Mouse (Mus musculus): ENCODE results near the gene Stac2.

DNA sequence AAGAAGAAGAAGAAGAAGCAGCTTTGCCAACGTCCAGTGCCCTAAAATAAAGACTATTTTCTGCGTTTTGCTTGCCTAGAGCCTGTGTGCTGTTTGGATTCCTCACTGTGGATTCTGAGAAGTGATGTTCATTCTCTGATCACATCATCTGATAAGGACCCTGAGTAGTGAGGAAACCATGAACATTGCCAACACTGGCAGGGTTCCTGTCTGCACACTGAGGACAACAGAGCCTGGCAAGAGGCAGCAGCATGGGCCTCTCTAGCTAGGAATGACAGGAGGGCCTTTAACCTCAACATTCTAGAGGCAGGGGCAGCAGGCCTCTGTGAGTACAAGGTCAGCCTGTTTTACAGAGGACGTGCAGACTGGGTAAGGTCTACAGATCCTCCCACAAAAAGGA, 28.7 kb downstream of the Stac2 start:
- TF ChIP-seq CTCF (IDR thresholded peaks at IDR 0.05; ENCODE audit: control insufficient read depth, insufficient read depth, insufficient read length): no peak
- no peak for TF ChIP-seq MYOG (IDR thresholded peaks at IDR 0.05; ENCODE audit: control insufficient read depth, extremely low read depth, insufficient read length)
